Mouse (Mus musculus) forebrain, embryonic 11.5 days (tissue): ENCODE data around the gene Sox6. TPM values are rescaled to one million over a fixed set of nuclear protein-coding genes. Genes with fewer than 3 reads are reported as not detected.
"Not testable (repeated sequence)": the region's sequence is repeated elsewhere in the genome, so short reads cannot be mapped to it uniquely, and the experiment has no call there.

Source experiments
- ATAC-seq: fragments of 200-750 bp; cut with Nextera tagmentation; replicated peaks from 2 replicates; pipeline ENCODE4 v1.8.0; 2017; ENCODE audit warnings: moderate TSS enrichment; ENCODE audit not compliant: low FRiP score
- DNase-seq: peaks from one replicate; pipeline ENCODE4 v3.0.0-alpha.2; 2017; ENCODE audit warnings: low spot score
- H3K27ac ChIP-seq: fragments of 300-500 bp; sonication (generic); 2 replicates; pipeline ENCODE4 v1.5.1; 2014; ENCODE audit warnings: low read depth, low read length
- H3K27me3 ChIP-seq: fragments of 300-500 bp; sonication (generic); 2 replicates; pipeline ENCODE4 v1.6.1; 2014; ENCODE audit warnings: mild to moderate bottlenecking, low read length, mixed read lengths; ENCODE audit not compliant: control insufficient read depth, insufficient read depth
- H3K36me3 ChIP-seq: fragments of 300-500 bp; sonication (generic); 2 replicates; pipeline ENCODE4 v1.6.1; 2014; ENCODE audit warnings: mild to moderate bottlenecking, low read length, moderate library complexity, mixed read lengths; ENCODE audit not compliant: control insufficient read depth, insufficient read depth
- H3K4me1 ChIP-seq: fragments of 300-500 bp; sonication (generic); replicated peaks from 2 replicates; pipeline ENCODE4 v1.6.1; 2014; ENCODE audit warnings: low read length, mixed read lengths; ENCODE audit not compliant: control insufficient read depth, insufficient read depth
- H3K4me2 ChIP-seq: fragments of 300-500 bp; sonication (generic); 2 replicates; pipeline ENCODE4 v1.6.1; 2014; ENCODE audit warnings: low read depth, mild to moderate bottlenecking, low read length, moderate library complexity, mixed read lengths; ENCODE audit not compliant: severe bottlenecking
- H3K4me3 ChIP-seq: fragments of 300-500 bp; sonication (generic); 2 replicates; pipeline ENCODE4 v1.5.1; 2014; ENCODE audit warnings: low read depth, low read length
- H3K9ac ChIP-seq: fragments of 300-500 bp; sonication (generic); 2 replicates; pipeline ENCODE4 v1.6.1; 2014; ENCODE audit warnings: low read length
- H3K9me3 ChIP-seq: fragments of 300-500 bp; sonication (generic); 2 replicates; pipeline ENCODE4 v1.6.1; 2016; ENCODE audit warnings: low read length, mixed read lengths; ENCODE audit not compliant: control insufficient read depth
- WGBS: fragments of 180-500 bp; shearing (Covaris S2); extraction: QIAGEN DNeasy Blood & Tissue Kit; methylation state at CpG from one replicate; pipeline ENCODE4 v1.1.7; 2014; 5-methylcytosine and 5-hydroxymethylcytosine counted together
- polyA plus RNA-seq: library from polyadenylated mRNA; unstranded; fragments of >200 nt; fragmentation: Nextera tagmentation; extraction: Ambion mirVana; gene quantifications from 2 replicates; pipeline ENCODE4 v1.2.1, GENCODE M21; 2014

Sox6 gene
- 127 and 154 TPM in 2 replicates for polyA plus RNA-seq

- peaks cover 5% of the 10 kb centered on the region; the same call in 1 of the 2 replicates for H3K27me3 ChIP-seq
- no peak within 1 kb of the TSS for H3K27ac ChIP-seq
- peak within 1 kb of the TSS; percentile 66 for H3K9ac ChIP-seq
- ATAC-seq: no peak
- H3K36me3 ChIP-seq: no peaks in the 10 kb centered on the region
- peaks cover 16% of the 10 kb centered on the region for H3K4me1 ChIP-seq
- 0% methylated on average over 11 of the region's 11 CpGs for WGBS
- H3K4me3 ChIP-seq: peak within 1 kb of the TSS; percentile 48
- DNase-seq: peak; percentile 73
- H3K9me3 ChIP-seq: no peaks in the 10 kb centered on the region
- peak within 1 kb of the TSS; percentile 99 for H3K4me2 ChIP-seq
These were observed at the start of gene Sox6 for GRCm38 (mm10) chr7:116038511-116038910. Gene Sox6, minus strand, starts transcription at chr7:116038796.

DNA sequence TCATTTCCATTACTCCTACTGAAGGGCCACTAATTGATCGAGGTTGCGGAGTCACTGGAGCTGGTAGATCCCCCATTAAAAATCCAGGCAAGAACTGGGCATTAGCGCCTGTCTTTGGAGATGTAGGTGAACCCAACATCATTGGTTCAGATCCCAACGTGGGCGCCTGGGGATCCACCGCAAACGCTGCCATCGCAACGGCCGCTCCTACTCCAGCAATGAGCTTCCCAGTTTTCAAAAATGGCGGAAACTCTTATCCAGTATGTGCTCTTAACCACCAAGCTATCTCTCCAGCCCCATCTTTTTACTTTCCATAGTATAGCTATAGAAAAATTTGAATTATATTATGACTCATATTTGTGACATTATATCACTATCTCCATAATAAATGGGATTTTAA is 45.8 kb upstream of the Sox6 start, which contains the start of gene Gm4353:
TSS of gene Gm4353 (minus strand) at position 270 of the 400 bp plus-strand sequence.
- H3K27me3 ChIP-seq, H3K27ac ChIP-seq, H3K4me1 ChIP-seq, ATAC-seq, H3K36me3 ChIP-seq, H3K4me3 ChIP-seq, DNase-seq, H3K9me3 ChIP-seq, H3K4me2 ChIP-seq, H3K9ac ChIP-seq: not testable (repeated sequence)
- WGBS: 96% methylated on average over 11 of the region's 11 CpGs

GRCm38 (mm10) chr7:116060739-116061138 is 22.1 kb upstream of the Sox6 start:
- H3K27me3 ChIP-seq: no peaks in the 10 kb centered on the region
- no peak overlapping the region for H3K4me2 ChIP-seq
- H3K4me1 ChIP-seq: no peaks in the 10 kb centered on the region
- WGBS: 69% methylated on average over 1 of the region's 1 CpGs
- H3K36me3 ChIP-seq: no peaks in the 10 kb centered on the region
- no peak overlapping the region for H3K9ac ChIP-seq
- H3K4me3 ChIP-seq: no peak overlapping the region
- H3K9me3 ChIP-seq: no peaks in the 10 kb centered on the region
- DNase-seq (no peak), ATAC-seq (no peak)
- H3K27ac ChIP-seq: no peak overlapping the region

DNA sequence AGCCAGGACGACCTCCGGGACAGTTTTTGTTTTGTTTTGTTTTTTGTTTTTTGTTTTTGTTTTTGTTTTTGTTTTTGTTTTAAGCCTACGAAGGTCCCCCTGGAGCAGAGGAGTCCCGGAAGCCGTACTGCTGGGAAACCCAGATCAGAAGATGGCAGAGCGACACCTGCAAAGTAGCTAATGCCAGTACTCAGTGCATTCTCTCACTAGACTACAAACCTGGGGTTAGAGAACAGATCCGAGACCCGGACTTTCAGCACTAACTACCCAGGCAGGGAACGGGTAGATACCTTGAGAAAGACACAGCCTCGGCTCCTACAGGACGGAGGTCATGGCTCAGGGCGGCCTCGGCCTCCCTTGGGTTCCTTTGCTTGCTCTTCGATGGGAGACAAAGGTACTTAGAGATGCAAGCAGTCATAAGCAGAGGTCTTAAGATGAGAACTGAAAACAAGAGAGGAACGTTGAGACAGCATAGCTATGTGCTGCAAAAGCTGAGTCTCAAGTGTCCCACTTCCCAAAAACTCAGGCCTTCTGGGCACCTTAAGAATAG is 1.9 kb upstream of the Sox6 start:
- WGBS: 13% methylated on average over 15 of the region's 15 CpGs

GRCm38 (mm10) chr7:116039538-116040466 is 1.2 kb upstream of the Sox6 start:
- Histone ChIP-seq H3K27ac (no peak overlapping the region), H3K4me1 (peaks cover 16% of the 10 kb centered on the region), H3K36me3 (no peaks in the 10 kb centered on the region), H3K4me3 (peak overlapping the region; percentile 48), H3K4me2 (peak overlapping the region; percentile 99), H3K27me3 (peaks cover 5% of the 10 kb centered on the region; the same call in 1 of the 2 replicates), H3K9me3 (no peaks in the 10 kb centered on the region), H3K9ac (peak overlapping the region; percentile 66)
- peak; percentile 75 for ATAC-seq
- peak; percentile 92 for DNase-seq
- under 1% methylated on average over 48 of the region's 48 CpGs for WGBS

More for the DNA sequence above, 1.9 kb upstream of the Sox6 start:
- peaks cover 18% of the 10 kb centered on the region for H3K4me1 ChIP-seq
- no peaks in the 10 kb centered on the region for H3K9me3 ChIP-seq
- peak; percentile 57 for DNase-seq
- H3K4me3 ChIP-seq: peak overlapping the region; percentile 48
- H3K9ac ChIP-seq: peak overlapping the region; percentile 33; the same call in 1 of the 2 replicates
- H3K4me2 ChIP-seq: peak overlapping the region; percentile 99
- no peak overlapping the region for H3K27ac ChIP-seq
- peaks cover 5% of the 10 kb centered on the region; the same call in 1 of the 2 replicates for H3K27me3 ChIP-seq
- no peaks in the 10 kb centered on the region for H3K36me3 ChIP-seq
- no peak for ATAC-seq

GRCm38 (mm10) chr7:116039196-116039537 is 571 bp upstream of the Sox6 start, which contains the start of gene 1110004F10Rik:
Gene 1110004F10Rik, plus strand, starts transcription at chr7:116039397.
- no peaks in the 10 kb centered on the region for H3K36me3 ChIP-seq
- H3K9me3 ChIP-seq: no peaks in the 10 kb centered on the region
- H3K27ac ChIP-seq: no peak within 1 kb of the TSS
- DNase-seq (peak; percentile 58), ATAC-seq (0 out of 2 replicates have a peak, but pooled peaks have one; percentile 8)
- H3K4me2 ChIP-seq: peak within 1 kb of the TSS; percentile 99
- under 1% methylated on average over 11 of the region's 11 CpGs for WGBS
- peaks cover 5% of the 10 kb centered on the region; the same call in 1 of the 2 replicates for H3K27me3 ChIP-seq
- H3K4me3 ChIP-seq: peak within 1 kb of the TSS; percentile 48
- peaks cover 16% of the 10 kb centered on the region for H3K4me1 ChIP-seq
- H3K9ac ChIP-seq: peak within 1 kb of the TSS; percentile 66

- peaks cover 5% of the 10 kb centered on the region; the same call in 1 of the 2 replicates for H3K27me3 ChIP-seq
- peak overlapping the region; percentile 48 for H3K4me3 ChIP-seq
- ATAC-seq (no peak), DNase-seq (no peak)
- H3K4me1 ChIP-seq: peaks cover 16% of the 10 kb centered on the region
- 1% methylated on average over 13 of the region's 13 CpGs for WGBS
- no peak overlapping the region for H3K27ac ChIP-seq
- H3K36me3 ChIP-seq: no peaks in the 10 kb centered on the region
- peak overlapping the region; percentile 99 for H3K4me2 ChIP-seq
- no peaks in the 10 kb centered on the region for H3K9me3 ChIP-seq
- H3K9ac ChIP-seq: peak overlapping the region; percentile 66; the same call in 1 of the 2 replicates
These were observed 572 bp downstream of the Sox6 start for GRCm38 (mm10) chr7:116038024-116038423.
